Mouse (Mus musculus) hindbrain, embryonic 14.5 days (tissue): ENCODE measurements at regions not wholly inside any gene's neighbourhood (a gene's known extent, or its start where the extent isn't known, plus 50 kb on each side); places are given as distances from the start of the nearest gene placed in this dataset.

Source experiments
- ATAC-seq: fragments of 200-750 bp; cut with Nextera tagmentation; 2 replicates; pipeline ENCODE4 v1.8.0; 2017; ENCODE audit warnings: moderate number of reproducible peaks, mild to moderate bottlenecking, moderate TSS enrichment, moderate library complexity; ENCODE audit not compliant: low FRiP score
- DNase-seq: peaks from one replicate; pipeline ENCODE4 v3.0.0-alpha.2; 2015; ENCODE audit warnings: low spot score
- H3K27ac ChIP-seq: fragments of 300-500 bp; sonication (generic); 2 replicates; pipeline ENCODE4 v1.5.1; 2014; ENCODE audit warnings: mild to moderate bottlenecking, moderate library complexity
- H3K27me3 ChIP-seq: fragments of 300-500 bp; sonication (generic); 2 replicates; pipeline ENCODE4 v1.6.1; 2014; ENCODE audit warnings: mild to moderate bottlenecking, low read length, mixed read lengths; ENCODE audit not compliant: control insufficient read depth, insufficient read depth
- H3K36me3 ChIP-seq: fragments of 300-500 bp; sonication (generic); replicated peaks from 2 replicates; pipeline ENCODE4 v1.6.1; 2014; ENCODE audit not compliant: control insufficient read depth, insufficient read depth
- H3K4me1 ChIP-seq: fragments of 300-500 bp; sonication (generic); replicated peaks from 2 replicates; pipeline ENCODE4 v1.6.1; 2014; ENCODE audit warnings: antibody characterized with exemption, low read length, mixed read lengths; ENCODE audit not compliant: control insufficient read depth, insufficient read depth
- H3K4me2 ChIP-seq: fragments of 300-500 bp; sonication (generic); replicated peaks from 2 replicates; pipeline ENCODE4 v1.6.1; 2014; ENCODE audit warnings: mild to moderate bottlenecking, moderate library complexity
- H3K4me3 ChIP-seq: fragments of 300-500 bp; sonication (generic); replicated peaks from 2 replicates; pipeline ENCODE4 v1.5.1; 2014; ENCODE audit warnings: mild to moderate bottlenecking, low read length
- H3K9ac ChIP-seq: fragments of 300-500 bp; sonication (generic); 2 replicates; pipeline ENCODE4 v1.6.1; 2014
- H3K9me3 ChIP-seq: fragments of 300-500 bp; sonication (generic); 2 replicates; pipeline ENCODE4 v1.6.1; 2016; ENCODE audit warnings: low read length; ENCODE audit not compliant: control insufficient read depth
- WGBS: fragments of 180-500 bp; shearing (Covaris S2); extraction: QIAGEN DNeasy Blood & Tissue Kit; methylation state at CpG from one replicate; pipeline ENCODE4 v1.1.7; 2014; 5-methylcytosine and 5-hydroxymethylcytosine counted together

- Histone ChIP-seq H3K27me3 (no peaks in the 10 kb centered on the region), H3K9me3 (no peaks in the 10 kb centered on the region), H3K4me2 (no peak overlapping the region), H3K27ac (no peak overlapping the region), H3K4me3 (no peak overlapping the region), H3K4me1 (peaks cover 16% of the 10 kb centered on the region), H3K36me3 (no peaks in the 10 kb centered on the region), H3K9ac (no peak overlapping the region)
- 75% methylated on average over 6 of the region's 6 CpGs for WGBS
- ATAC-seq (no peak), DNase-seq (no peak)
Observed at GRCm38 (mm10) chr4:55928196-55928595, 395.9 kb upstream of the Klf4 start.

GRCm38 (mm10) chr4:55927391-55927790 is 395.1 kb upstream of the Klf4 start:
- Histone ChIP-seq H3K9me3 (no peaks in the 10 kb centered on the region), H3K4me3 (no peak overlapping the region), H3K27me3 (no peaks in the 10 kb centered on the region), H3K36me3 (no peaks in the 10 kb centered on the region), H3K4me2 (no peak overlapping the region), H3K27ac (no peak overlapping the region), H3K9ac (no peak overlapping the region), H3K4me1 (peaks cover 16% of the 10 kb centered on the region)
- DNase-seq (no peak), ATAC-seq (no peak)
- WGBS = 88% methylated on average over 4 of the region's 4 CpGs

DNA sequence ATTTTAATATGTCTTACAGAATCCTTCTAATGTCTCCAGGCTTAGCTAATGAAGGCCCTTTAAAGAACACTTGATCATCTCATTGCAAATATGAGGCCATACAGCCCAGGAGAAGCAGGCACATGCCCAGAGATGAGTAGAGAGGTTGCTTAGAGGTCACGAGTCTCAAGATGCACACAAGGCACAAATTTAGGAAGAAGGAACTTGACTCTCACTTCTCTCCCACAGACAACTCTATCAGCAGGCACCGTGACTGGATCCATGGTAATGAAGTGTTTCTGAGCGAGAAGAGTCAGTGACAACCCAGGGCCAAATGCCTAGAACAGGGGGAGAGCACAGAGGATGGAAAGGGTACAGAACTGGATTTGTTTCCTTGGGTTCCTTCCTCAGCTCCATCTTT is 392.7 kb upstream of the Klf4 start:
- Histone ChIP-seq H3K4me1 (peaks cover 16% of the 10 kb centered on the region), H3K9ac (no peak overlapping the region), H3K36me3 (no peaks in the 10 kb centered on the region), H3K4me2 (no peak overlapping the region), H3K4me3 (no peak overlapping the region), H3K9me3 (no peaks in the 10 kb centered on the region), H3K27ac (no peak overlapping the region), H3K27me3 (no peaks in the 10 kb centered on the region)
- DNase-seq (no peak), ATAC-seq (no peak)
- 85% methylated on average over 3 of the region's 3 CpGs for WGBS

GRCm38 (mm10) chr4:55921217-55921616 is 389.0 kb upstream of the Klf4 start:
- H3K36me3 ChIP-seq = no peaks in the 10 kb centered on the region
- 83% methylated on average over 4 of the region's 4 CpGs for WGBS
- no peak overlapping the region for H3K27ac ChIP-seq
- no peak overlapping the region for H3K4me2 ChIP-seq
- H3K9me3 ChIP-seq = no peaks in the 10 kb centered on the region
- H3K9ac ChIP-seq = no peak overlapping the region
- ATAC-seq = no peak
- no peak overlapping the region for H3K4me3 ChIP-seq
- DNase-seq = no peak
- no peaks in the 10 kb centered on the region for H3K27me3 ChIP-seq
- H3K4me1 ChIP-seq = no peaks in the 10 kb centered on the region

- H3K4me2 ChIP-seq = no peak overlapping the region
- DNase-seq = no peak
- 77% methylated on average over 12 of the region's 12 CpGs for WGBS
Observed at GRCm38 (mm10) chr4:55894116-55894885, 362.0 kb upstream of the Klf4 start.

DNA sequence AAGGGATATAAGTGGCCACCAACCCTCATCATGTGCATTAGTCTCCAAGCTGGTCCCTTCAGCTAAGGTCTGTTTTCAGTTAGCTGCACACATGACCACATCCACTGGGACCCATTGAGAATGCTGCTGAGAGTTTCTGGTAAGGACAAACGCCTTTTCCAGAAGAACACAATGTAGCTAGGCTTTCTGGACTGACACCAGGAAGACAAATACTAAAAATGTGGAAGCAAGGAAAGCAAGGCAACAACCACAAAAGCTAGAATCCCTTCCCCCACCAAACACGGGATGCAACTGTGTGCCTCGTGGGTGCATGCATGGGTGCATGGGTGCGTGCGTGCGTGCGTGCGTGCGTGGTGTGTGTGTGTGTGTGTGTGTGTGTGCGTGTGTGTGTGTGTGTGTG is 359.4 kb upstream of the Klf4 start:
- Histone ChIP-seq H3K27me3 (no peaks in the 10 kb centered on the region), H3K4me1 (no peaks in the 10 kb centered on the region), H3K36me3 (no peaks in the 10 kb centered on the region), H3K4me3 (no peak overlapping the region), H3K4me2 (no peak overlapping the region), H3K9ac (no peak overlapping the region), H3K9me3 (no peaks in the 10 kb centered on the region), H3K27ac (no peak overlapping the region)
- no peak for ATAC-seq
- WGBS = 94% methylated on average over 9 of the region's 10 CpGs
- no peak for DNase-seq

More at GRCm38 (mm10) chr4:55894116-55894885, 362.0 kb upstream of the Klf4 start:
- no peak for ATAC-seq
- H3K9me3 ChIP-seq = no peaks in the 10 kb centered on the region
- no peaks in the 10 kb centered on the region for H3K27me3 ChIP-seq
- no peaks in the 10 kb centered on the region for H3K36me3 ChIP-seq
- H3K4me1 ChIP-seq = no peaks in the 10 kb centered on the region
- no peak overlapping the region for H3K4me3 ChIP-seq
- no peak overlapping the region for H3K27ac ChIP-seq
- no peak overlapping the region for H3K9ac ChIP-seq

GRCm38 (mm10) chr4:55887581-55887980 is 355.3 kb upstream of the Klf4 start:
- H3K27ac ChIP-seq = no peak overlapping the region
- no peak for ATAC-seq
- H3K9ac ChIP-seq = no peak overlapping the region

GRCm38 (mm10) chr4:55882541-55882940 is 350.3 kb upstream of the Klf4 start:
- Histone ChIP-seq H3K36me3 (no peaks in the 10 kb centered on the region), H3K27ac (no peak overlapping the region), H3K4me1 (no peaks in the 10 kb centered on the region), H3K4me2 (no peak overlapping the region), H3K4me3 (no peak overlapping the region), H3K9ac (no peak overlapping the region), H3K9me3 (no peaks in the 10 kb centered on the region), H3K27me3 (no peaks in the 10 kb centered on the region)
- 80% methylated on average over 2 of the region's 2 CpGs for WGBS
- DNase-seq = no peak
- ATAC-seq = no peak

More at GRCm38 (mm10) chr4:55887581-55887980, 355.3 kb upstream of the Klf4 start:
- Histone ChIP-seq H3K4me3 (no peak overlapping the region), H3K4me2 (no peak overlapping the region), H3K27me3 (no peaks in the 10 kb centered on the region), H3K4me1 (no peaks in the 10 kb centered on the region), H3K9me3 (no peaks in the 10 kb centered on the region), H3K36me3 (no peaks in the 10 kb centered on the region)
- no peak for DNase-seq
- WGBS = 90% methylated on average over 6 of the region's 6 CpGs

DNA sequence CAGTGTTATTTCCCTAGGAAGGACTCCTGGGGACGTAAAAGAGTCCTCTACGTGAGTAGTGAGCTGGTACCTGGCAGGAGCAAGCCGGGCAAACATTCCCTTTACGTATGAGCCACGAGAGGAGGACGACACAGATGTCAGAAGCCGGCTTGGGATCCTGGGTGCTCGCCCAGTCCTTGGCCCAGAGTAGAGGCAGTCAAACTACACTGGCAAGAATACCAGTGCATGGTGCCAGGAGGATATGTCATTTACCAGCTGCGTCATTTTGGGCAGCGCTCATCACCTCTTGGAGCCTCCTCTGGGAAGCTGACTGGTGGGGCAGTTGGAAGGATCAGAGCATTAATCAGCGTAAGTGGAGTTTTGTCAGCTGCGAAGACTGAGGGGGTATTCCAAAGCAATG is 343.0 kb upstream of the Klf4 start:
- no peak overlapping the region for H3K4me2 ChIP-seq
- H3K9ac ChIP-seq = no peak overlapping the region
- H3K36me3 ChIP-seq = no peaks in the 10 kb centered on the region
- ATAC-seq (no peak), DNase-seq (no peak)
- no peak overlapping the region for H3K27ac ChIP-seq
- H3K9me3 ChIP-seq = no peaks in the 10 kb centered on the region
- H3K4me3 ChIP-seq = no peak overlapping the region
- H3K4me1 ChIP-seq = no peaks in the 10 kb centered on the region
- no peaks in the 10 kb centered on the region for H3K27me3 ChIP-seq
- WGBS = 85% methylated on average over 12 of the region's 12 CpGs

GRCm38 (mm10) chr4:55874875-55875274 is 342.6 kb upstream of the Klf4 start:
- Histone ChIP-seq H3K4me2 (no peak overlapping the region), H3K9me3 (no peaks in the 10 kb centered on the region), H3K27me3 (no peaks in the 10 kb centered on the region), H3K27ac (no peak overlapping the region), H3K4me1 (no peaks in the 10 kb centered on the region), H3K9ac (no peak overlapping the region), H3K36me3 (no peaks in the 10 kb centered on the region), H3K4me3 (no peak overlapping the region)
- 75% methylated on average over 7 of the region's 7 CpGs for WGBS
- DNase-seq (no peak), ATAC-seq (no peak)
